Mouse (Mus musculus): ENCODE results near the gene Nrp1.

The Nrp1 gene

GRCm38 (mm10) chr8:128498836-128499235 is 140.4 kb downstream of the Nrp1 start:
- no peak for DNase-seq (ENCODE audit: extremely low spot score, low spot score)

- DNase-seq (ENCODE audit: extremely low spot score, low spot score) = no peak
Measured at GRCm38 (mm10) chr8:128504136-128504829, 145.9 kb downstream of the Nrp1 start.

- no peak for DNase-seq (ENCODE audit: extremely low spot score, low spot score)
Measured at GRCm38 (mm10) chr8:128505866-128506265, 147.5 kb downstream of the Nrp1 start.

GRCm38 (mm10) chr8:128508723-128509122 is 150.3 kb downstream of the Nrp1 start:
- no peak for DNase-seq (ENCODE audit: extremely low spot score, low spot score)

GRCm38 (mm10) chr8:128511021-128511420 is 152.6 kb downstream of the Nrp1 start:
- DNase-seq (ENCODE audit: extremely low spot score, low spot score) = no peak

- DNase-seq (ENCODE audit: extremely low spot score, low spot score) = no peak
Measured at GRCm38 (mm10) chr8:128511732-128512131, 153.3 kb downstream of the Nrp1 start.

GRCm38 (mm10) chr8:128516846-128517446 is 158.5 kb downstream of the Nrp1 start:
- DNase-seq (ENCODE audit: extremely low spot score, low spot score) = no peak

GRCm38 (mm10) chr8:128517546-128518102 is 159.2 kb downstream of the Nrp1 start:
- no peak for DNase-seq (ENCODE audit: extremely low spot score, low spot score)

- DNase-seq (ENCODE audit: extremely low spot score, low spot score) = no peak
Measured at GRCm38 (mm10) chr8:128519366-128519765, 161.0 kb downstream of the Nrp1 start.

GRCm38 (mm10) chr8:128523825-128524224 is 165.4 kb downstream of the Nrp1 start:
- no peak for DNase-seq (ENCODE audit: extremely low spot score, low spot score)

GRCm38 (mm10) chr8:128525912-128526311 is 167.5 kb downstream of the Nrp1 start:
- no peak for DNase-seq (ENCODE audit: extremely low spot score, low spot score)

- DNase-seq (ENCODE audit: extremely low spot score, low spot score) = peak; percentile 25
Measured at GRCm38 (mm10) chr8:128528591-128529383, 170.4 kb downstream of the Nrp1 start.

GRCm38 (mm10) chr8:128534442-128534871 is 176.1 kb downstream of the Nrp1 start:
- DNase-seq (ENCODE audit: extremely low spot score, low spot score) = no peak

GRCm38 (mm10) chr8:128535685-128536084 is 177.3 kb downstream of the Nrp1 start:
- no peak for DNase-seq (ENCODE audit: extremely low spot score, low spot score)

GRCm38 (mm10) chr8:128538378-128538777 is 180.0 kb downstream of the Nrp1 start:
- DNase-seq (ENCODE audit: extremely low spot score, low spot score) = no peak

GRCm38 (mm10) chr8:128541355-128542090 is 183.1 kb downstream of the Nrp1 start:
- DNase-seq (ENCODE audit: extremely low spot score, low spot score) = no peak

- no peak for DNase-seq (ENCODE audit: extremely low spot score, low spot score)
Measured at GRCm38 (mm10) chr8:128544128-128544846, 185.9 kb downstream of the Nrp1 start.

GRCm38 (mm10) chr8:128546287-128546686 is 187.9 kb downstream of the Nrp1 start:
- DNase-seq (ENCODE audit: extremely low spot score, low spot score) = no peak

GRCm38 (mm10) chr8:128547361-128547760 is 189.0 kb downstream of the Nrp1 start:
- DNase-seq (ENCODE audit: extremely low spot score, low spot score) = no peak

GRCm38 (mm10) chr8:128549738-128550137 is 191.3 kb downstream of the Nrp1 start:
- DNase-seq (ENCODE audit: extremely low spot score, low spot score) = no peak

All from neural tube, embryonic 10.5 days (tissue).